Mouse (Mus musculus) ES-E14 (cell line): ENCODE data around the gene Mrpl24.

ENCODE experiments used
- CHD2 ChIP-seq: IDR thresholded peaks from 2 replicates; pipeline ENCODE4 v1.6.1; 2014; ENCODE audit warnings: mild to moderate bottlenecking, low read depth, low read length, inconsistent platforms
- MAFK ChIP-seq: IDR thresholded peaks from 2 replicates; pipeline ENCODE4 v1.6.1; 2014; ENCODE audit warnings: mild to moderate bottlenecking, low read depth, low read length, inconsistent platforms; ENCODE audit not compliant: insufficient read depth
- ZC3H11A ChIP-seq: IDR thresholded peaks from 2 replicates; pipeline ENCODE4 v1.6.1; 2012; ENCODE audit warnings: low read depth, mild to moderate bottlenecking, inconsistent platforms, low read length, borderline replicate concordance

GRCm38 (mm10) chr3:87886004-87886365 lies 33.3 kb upstream of the Mrpl24 start:
- no peak for TF ChIP-seq ZC3H11A
- TF ChIP-seq MAFK: no peak
- peak; percentile 39; the same call in 1 of the 2 replicates for TF ChIP-seq CHD2
